Mouse (Mus musculus) layer of hippocampus, postnatal 25 days (tissue): Measurements from ENCODE around the gene Mllt10. TPM values are rescaled to one million over a fixed set of nuclear protein-coding genes. Genes with fewer than 3 reads are reported as not detected.

Experiments
- DNase-seq, 2 experiments: peaks; one replicate each; pipeline ENCODE4 v3.0.0; 2022; ENCODE audit warnings: mixed read lengths in 2 of 2, low spot score in 1 of 2; ENCODE audit errors: extremely low spot score in 1 of 2
- total RNA-seq, 2 experiments: library from RNA; stranded (reverse); gene quantifications; 2 replicates each; pipeline ENCODE4 v1.2.3; 2021

The Mllt10 gene
- total RNA-seq, result 10 to 100 TPM; 53.0 to 58.9 TPM

- DNase-seq, result no peak
Observed at GRCm38 (mm10) chr2:18055016-18055928, at the start of gene Mllt10. TSS of gene Mllt10 (plus strand) at chr2:18055237.

- DNase-seq, result no peak
Observed at GRCm38 (mm10) chr2:18011226-18011625, 43.8 kb upstream of the Mllt10 start.

GRCm38 (mm10) chr2:18012866-18013265, 42.2 kb upstream of the Mllt10 start:
- DNase-seq, result no peak

- DNase-seq, result no peak
Observed at GRCm38 (mm10) chr2:18015581-18015980, 39.5 kb upstream of the Mllt10 start.

GRCm38 (mm10) chr2:18016639-18017038, 38.4 kb upstream of the Mllt10 start:
- no peak for DNase-seq

GRCm38 (mm10) chr2:18017321-18017720, 37.7 kb upstream of the Mllt10 start:
- DNase-seq, result no peak

GRCm38 (mm10) chr2:18019122-18019521, 35.9 kb upstream of the Mllt10 start:
- DNase-seq, result no peak

GRCm38 (mm10) chr2:18022886-18023285, 32.2 kb upstream of the Mllt10 start:
- no peak for DNase-seq

GRCm38 (mm10) chr2:18025116-18025515, 29.9 kb upstream of the Mllt10 start:
- DNase-seq, result no peak

- DNase-seq, result no peak
Observed at GRCm38 (mm10) chr2:18025781-18026115, 29.3 kb upstream of the Mllt10 start.

- peak in 1 of 2 experiments; percentile 37 for DNase-seq
Observed at GRCm38 (mm10) chr2:18026116-18026947, 28.7 kb upstream of the Mllt10 start.

GRCm38 (mm10) chr2:18027448-18028139, 27.4 kb upstream of the Mllt10 start:
- peak; percentile 95 to 97 for DNase-seq

GRCm38 (mm10) chr2:18028140-18029021, 26.7 kb upstream of the Mllt10 start:
- DNase-seq, result peak; percentile 80 to 83

- no peak for DNase-seq
Observed at GRCm38 (mm10) chr2:18029656-18030055, 25.4 kb upstream of the Mllt10 start.

- DNase-seq, result no peak
Observed at GRCm38 (mm10) chr2:18030581-18030980, 24.5 kb upstream of the Mllt10 start.

- peak in 1 of 2 experiments; percentile 59 for DNase-seq
Observed at GRCm38 (mm10) chr2:18031271-18031821, 23.7 kb upstream of the Mllt10 start.

GRCm38 (mm10) chr2:18031831-18032537, 23.1 kb upstream of the Mllt10 start:
- peak in 1 of 2 experiments; percentile 58 for DNase-seq

GRCm38 (mm10) chr2:18032538-18032895, 22.5 kb upstream of the Mllt10 start:
- no peak for DNase-seq
